Mouse (Mus musculus) adrenal gland, postnatal 14 days (tissue): ENCODE results near the gene Fam234a. TPM values are rescaled to one million over a fixed set of nuclear protein-coding genes. Genes with fewer than 3 reads are reported as not detected.
"Not testable (repeated sequence)": the region's sequence is repeated elsewhere in the genome, so short reads cannot be mapped to it uniquely, and the experiment has no call there.

ENCODE experiments used
- DNase-seq: peaks from one replicate; pipeline ENCODE4 v3.0.0; 2021; ENCODE audit warnings: mixed read lengths
- total RNA-seq: library from RNA; stranded (reverse); gene quantifications from 2 replicates; pipeline ENCODE4 v1.2.3, GENCODE M21; 2021

Fam234a gene
- total RNA-seq, 1 experiment from 2014 or later, result 97.7 TPM

GRCm38 (mm10) chr17:26178611-26179010 lies 65.4 kb downstream of the Fam234a start:
- DNase-seq, result no peak

- not testable (repeated sequence) for DNase-seq
Measured at GRCm38 (mm10) chr17:26175248-26175647, 68.8 kb downstream of the Fam234a start.

GRCm38 (mm10) chr17:26168039-26168438 lies 76.0 kb downstream of the Fam234a start:
- no peak for DNase-seq

- no peak for DNase-seq
Measured at GRCm38 (mm10) chr17:26162736-26163135, 81.3 kb downstream of the Fam234a start.

Other genes with a start within 250 kb of the Fam234a start
- 18.6 and 19.0 TPM in 2 replicates for gene Rab11fip3, start 174.7 kb downstream of the Fam234a start, total RNA-seq
- 34.2 and 42.3 TPM in 2 replicates for gene Decr2, start 153.9 kb downstream of the Fam234a start, total RNA-seq
- 2.6 and 2.7 TPM in 2 replicates for gene Nme4, start 148.6 kb downstream of the Fam234a start, total RNA-seq
- 5.0 and 5.8 TPM in 2 replicates for gene Tmem8, start 130.9 kb downstream of the Fam234a start, total RNA-seq
- 77.5 and 87.3 TPM in 2 replicates for gene Mrpl28, start 120.7 kb downstream of the Fam234a start, total RNA-seq
- gene Axin1, start 105.6 kb downstream of the Fam234a start, total RNA-seq, result 32.8 and 43.1 TPM in 2 replicates
- 1.4 and 1.5 TPM in 2 replicates for gene Pdia2, start 45.2 kb downstream of the Fam234a start, total RNA-seq
- 17.9 and 20.4 TPM in 2 replicates for gene Rgs11, start 41.3 kb downstream of the Fam234a start, total RNA-seq
- gene Arhgdig, start 36.5 kb downstream of the Fam234a start, total RNA-seq, result 8.5 and 9.2 TPM in 2 replicates
- 56.1 and 59.3 TPM in 2 replicates for gene Luc7l, start 8.7 kb upstream of the Fam234a start, total RNA-seq
- 50.0 and 51.1 TPM in 2 replicates for gene Neurl1b, start 170.6 kb upstream of the Fam234a start, total RNA-seq